Mouse (Mus musculus) testis, adult 2 months (tissue): ENCODE results near the gene Tmem160. TPM values are rescaled to one million over a fixed set of nuclear protein-coding genes. Genes with fewer than 3 reads are reported as not detected.

Experiments used
- H3K27ac ChIP-seq: fragments of 200-500 bp; 2 replicates; pipeline ENCODE4 v1.5.1; 2012; ENCODE audit warnings: low read depth, low read length; ENCODE audit not compliant: control insufficient read depth, insufficient read depth
- H3K27me3 ChIP-seq: fragments of 200-500 bp; 2 replicates; pipeline ENCODE4 v1.6.1; 2012; ENCODE audit warnings: mild to moderate bottlenecking, low read length, moderate library complexity; ENCODE audit not compliant: control insufficient read depth, insufficient read depth
- H3K36me3 ChIP-seq: fragments of 200-500 bp; 2 replicates; pipeline ENCODE4 v1.6.1; 2012; ENCODE audit warnings: mild to moderate bottlenecking, low read length; ENCODE audit not compliant: control insufficient read depth, insufficient read depth
- H3K4me1 ChIP-seq: fragments of 200-500 bp; 2 replicates; pipeline ENCODE4 v1.6.1; 2012; ENCODE audit warnings: low read length; ENCODE audit not compliant: control insufficient read depth, insufficient read depth
- H3K4me3 ChIP-seq: fragments of 200-500 bp; 2 replicates; pipeline ENCODE4 v1.5.1; 2012; ENCODE audit warnings: low read depth, mild to moderate bottlenecking, low read length, moderate library complexity, mixed read lengths; ENCODE audit not compliant: control insufficient read depth
- CTCF ChIP-seq: fragments of 200-500 bp; IDR thresholded peaks from 2 replicates; pipeline ENCODE4 v1.5.1; 2012; ENCODE audit warnings: low read depth, mild to moderate bottlenecking, inconsistent platforms, low read length, moderate library complexity; ENCODE audit not compliant: control insufficient read depth, insufficient read depth, insufficient replicate concordance
- POLR2A ChIP-seq: fragments of 200-500 bp; IDR thresholded peaks from 2 replicates; pipeline ENCODE4 v1.6.1; 2012; ENCODE audit warnings: low read depth, mild to moderate bottlenecking, inconsistent platforms, low read length, moderate library complexity; ENCODE audit not compliant: control insufficient read depth
- polyA plus RNA-seq: library from polyadenylated mRNA; depleted of rRNA; stranded (reverse); fragments of >200 nt; gene quantifications from 2 replicates; pipeline ENCODE4 v1.2.3, GENCODE M21; 2012; rRNA removed

Gene Tmem160
- polyA plus RNA-seq, 1 experiment: 3.5 TPM

GRCm38 (mm10) chr7:16492211-16492610 is 39.6 kb downstream of the Tmem160 start:
- TF ChIP-seq POLR2A: no peak
- no peak for TF ChIP-seq CTCF
- H3K4me1 ChIP-seq: peaks cover 3% of the 10 kb centered on the region
- no peaks in the 10 kb centered on the region; the same call in 1 of the 2 replicates for H3K36me3 ChIP-seq
- H3K4me3 ChIP-seq: no peak overlapping the region
- no peak overlapping the region for H3K27ac ChIP-seq
- no peaks in the 10 kb centered on the region for H3K27me3 ChIP-seq

- Histone ChIP-seq H3K27ac (no peak overlapping the region), H3K36me3 (no peaks in the 10 kb centered on the region; the same call in 1 of the 2 replicates), H3K4me3 (no peak overlapping the region), H3K27me3 (no peaks in the 10 kb centered on the region), H3K4me1 (peaks cover 3% of the 10 kb centered on the region)
- TF ChIP-seq CTCF (no peak), POLR2A (no peak)
Observed at GRCm38 (mm10) chr7:16493361-16493760, 40.8 kb downstream of the Tmem160 start.

GRCm38 (mm10) chr7:16496260-16496659 is 43.7 kb downstream of the Tmem160 start:
- no peak for TF ChIP-seq POLR2A
- TF ChIP-seq CTCF: no peak
- Histone ChIP-seq H3K27me3 (no peaks in the 10 kb centered on the region), H3K36me3 (no peaks in the 10 kb centered on the region; the same call in 1 of the 2 replicates), H3K4me1 (peaks cover 3% of the 10 kb centered on the region), H3K4me3 (no peak overlapping the region), H3K27ac (no peak overlapping the region)

- H3K36me3 ChIP-seq: no peaks in the 10 kb centered on the region; the same call in 1 of the 2 replicates
Observed at GRCm38 (mm10) chr7:16499671-16500104, 47.1 kb downstream of the Tmem160 start.

GRCm38 (mm10) chr7:16501571-16501970 is 49.0 kb downstream of the Tmem160 start:
- H3K27ac ChIP-seq: no peak overlapping the region
- H3K4me1 ChIP-seq: no peaks in the 10 kb centered on the region
- no peak overlapping the region for H3K4me3 ChIP-seq
- TF ChIP-seq POLR2A (no peak), CTCF (no peak)
- H3K27me3 ChIP-seq: no peaks in the 10 kb centered on the region
- H3K36me3 ChIP-seq: no peaks in the 10 kb centered on the region; the same call in 1 of the 2 replicates

More at GRCm38 (mm10) chr7:16499671-16500104, 47.1 kb downstream of the Tmem160 start:
- TF ChIP-seq POLR2A: no peak
- TF ChIP-seq CTCF: no peak
- no peaks in the 10 kb centered on the region for H3K27me3 ChIP-seq
- H3K4me1 ChIP-seq: no peaks in the 10 kb centered on the region
- no peak overlapping the region for H3K4me3 ChIP-seq
- H3K27ac ChIP-seq: no peak overlapping the region

GRCm38 (mm10) chr7:16504573-16505225 is 52.1 kb downstream of the Tmem160 start:
- TF ChIP-seq CTCF: no peak
- no peak for TF ChIP-seq POLR2A
- no peak overlapping the region for H3K4me3 ChIP-seq
- no peaks in the 10 kb centered on the region for H3K4me1 ChIP-seq
- H3K27ac ChIP-seq: no peak overlapping the region
- no peaks in the 10 kb centered on the region for H3K27me3 ChIP-seq
- H3K36me3 ChIP-seq: no peaks in the 10 kb centered on the region; the same call in 1 of the 2 replicates

Other genes with a start within 250 kb of the Tmem160 start
- 26.2 and 27.1 TPM in 2 replicates for gene Dhx34, start 230.7 kb upstream of the Tmem160 start, polyA plus RNA-seq
- 0.02 and 0.07 TPM in 2 replicates for gene C5ar2, start 208.6 kb upstream of the Tmem160 start, polyA plus RNA-seq
- gene C5ar1, start 193.2 kb upstream of the Tmem160 start, polyA plus RNA-seq: 0.53 and 0.65 TPM in 2 replicates
- 19.5 and 22.5 TPM in 2 replicates for gene Inafm1, start 179.2 kb upstream of the Tmem160 start, polyA plus RNA-seq
- 46.0 and 47.1 TPM in 2 replicates for gene Ccdc9, start 166.0 kb upstream of the Tmem160 start, polyA plus RNA-seq
- 4.0 and 6.1 TPM in 2 replicates for gene Bbc3, start 144.4 kb upstream of the Tmem160 start, polyA plus RNA-seq
- 53.7 and 61.4 TPM in 2 replicates for gene Sae1, start 65.0 kb upstream of the Tmem160 start, polyA plus RNA-seq
- gene Zc3h4, start 51.9 kb upstream of the Tmem160 start, polyA plus RNA-seq: 14.4 and 17.2 TPM in 2 replicates
- gene Npas1, start 24.9 kb downstream of the Tmem160 start, polyA plus RNA-seq: 0.72 and 1.4 TPM in 2 replicates
- gene Arhgap35, start 162.2 kb downstream of the Tmem160 start, polyA plus RNA-seq: 21.7 and 22.4 TPM in 2 replicates
- 0.10 TPM in 1 of 2 replicates, not detected in the other for gene Ceacam15, start 222.9 kb downstream of the Tmem160 start, polyA plus RNA-seq